Mouse (Mus musculus) liver, embryonic 16.5 days (tissue): ENCODE data around the gene Slc44a2. TPM values are rescaled to one million over a fixed set of nuclear protein-coding genes. Genes with fewer than 3 reads are reported as not detected.

Source experiments
- ATAC-seq: fragments of 200-750 bp; cut with Nextera tagmentation; 2 replicates; pipeline ENCODE4 v1.8.0; 2017; ENCODE audit warnings: low read depth, mild to moderate bottlenecking, moderate number of reproducible peaks, moderate library complexity
- H3K27ac ChIP-seq: fragments of 300-500 bp; sonication (generic); 2 replicates; pipeline ENCODE4 v1.5.1; 2014; ENCODE audit warnings: mild to moderate bottlenecking, low read length
- H3K27me3 ChIP-seq: fragments of 300-500 bp; sonication (generic); 2 replicates; pipeline ENCODE4 v1.6.1; 2014; ENCODE audit warnings: low read depth, low read length, mixed read lengths; ENCODE audit not compliant: control insufficient read depth, insufficient read depth
- H3K36me3 ChIP-seq: fragments of 300-500 bp; sonication (generic); 2 replicates; pipeline ENCODE4 v1.6.1; 2014; ENCODE audit warnings: mild to moderate bottlenecking; ENCODE audit not compliant: control insufficient read depth, insufficient read depth
- H3K4me1 ChIP-seq: fragments of 300-500 bp; sonication (generic); 2 replicates; pipeline ENCODE4 v1.6.1; 2014; ENCODE audit warnings: low read depth, low read length, mixed read lengths; ENCODE audit not compliant: control insufficient read depth
- H3K4me2 ChIP-seq: fragments of 300-500 bp; sonication (generic); 2 replicates; pipeline ENCODE4 v1.6.1; 2014; ENCODE audit warnings: low read depth, low read length, mixed read lengths
- H3K4me3 ChIP-seq: fragments of 300-500 bp; sonication (generic); 2 replicates; pipeline ENCODE4 v1.5.1; 2014; ENCODE audit warnings: low read depth, mild to moderate bottlenecking, low read length
- H3K9ac ChIP-seq: fragments of 300-500 bp; sonication (generic); 2 replicates; pipeline ENCODE4 v1.6.1; 2014; ENCODE audit warnings: low read depth, low read length
- H3K9me3 ChIP-seq: fragments of 300-500 bp; sonication (generic); replicated peaks from 2 replicates; pipeline ENCODE4 v1.6.1; 2016; ENCODE audit warnings: low read length; ENCODE audit not compliant: control insufficient read depth
- whole genome bisulfite sequencing: fragments of 180-500 bp; shearing (Covaris S2); extraction: QIAGEN DNeasy Blood & Tissue Kit; methylation state at CpG from one replicate; pipeline ENCODE4 v1.1.7; 2014; ENCODE audit not compliant: insufficient replicate concordance; 5-methylcytosine and 5-hydroxymethylcytosine counted together
- polyA plus RNA-seq: library from polyadenylated mRNA; unstranded; fragments of >200 nt; fragmentation: Nextera tagmentation; extraction: Ambion mirVana; gene quantifications from 2 replicates; pipeline ENCODE4 v1.2.1, GENCODE M21; 2015

Gene Slc44a2
- polyA plus RNA-seq, 1 experiment from 2014 or later, result 16.9 TPM

DNA sequence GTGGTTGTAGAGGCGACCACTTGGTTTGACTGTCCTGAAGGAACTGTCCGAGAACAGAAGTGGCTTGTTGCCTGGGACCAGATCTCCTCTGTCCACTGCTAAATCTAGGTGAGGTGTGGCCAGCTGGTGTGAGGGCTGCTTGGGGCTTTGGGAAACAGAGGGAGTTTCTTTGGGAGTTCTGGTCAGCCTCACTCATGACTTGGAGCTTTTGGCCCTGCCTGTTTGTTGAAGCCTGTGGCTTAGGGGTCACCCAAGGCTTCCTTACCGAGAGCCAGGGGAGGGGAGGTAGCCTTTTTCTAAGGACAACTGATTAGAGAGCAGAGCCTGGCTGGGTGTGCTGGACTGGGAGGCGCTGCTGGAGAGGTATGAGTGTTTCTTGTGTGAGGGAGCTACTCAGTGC is 14.9 kb downstream of the Slc44a2 start:
- Histone ChIP-seq H3K4me2 (no peak overlapping the region), H3K36me3 (no peaks in the 10 kb centered on the region), H3K4me3 (no peak overlapping the region), H3K9ac (no peak overlapping the region), H3K27me3 (no peaks in the 10 kb centered on the region), H3K4me1 (peaks cover 11% of the 10 kb centered on the region), H3K9me3 (no peaks in the 10 kb centered on the region), H3K27ac (no peak overlapping the region)
- ATAC-seq, result no peak
- WGBS, result 68% methylated on average over 4 of the region's 4 CpGs

DNA sequence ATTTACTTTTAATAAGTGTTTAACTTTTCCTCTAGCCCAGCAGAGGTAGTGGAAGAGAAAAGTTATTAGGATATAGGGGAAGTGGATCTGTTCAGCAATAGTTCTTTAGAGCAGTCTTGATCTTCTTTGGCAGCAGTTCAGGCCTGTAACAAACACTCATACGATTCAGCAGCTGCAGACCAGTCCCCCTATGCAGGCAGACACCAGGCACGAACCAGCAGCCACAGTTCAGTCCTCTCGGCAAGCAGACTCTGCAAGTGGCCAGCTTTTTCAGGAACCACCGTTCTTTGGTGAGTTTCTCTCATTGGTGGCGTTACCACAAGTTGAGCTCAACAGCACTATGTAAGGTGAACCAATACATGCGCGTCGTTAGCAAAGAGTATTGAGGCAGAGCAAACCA is 16.0 kb downstream of the Slc44a2 start:
- 76% methylated on average over 8 of the region's 8 CpGs for WGBS
- ATAC-seq, result no peak

DNA sequence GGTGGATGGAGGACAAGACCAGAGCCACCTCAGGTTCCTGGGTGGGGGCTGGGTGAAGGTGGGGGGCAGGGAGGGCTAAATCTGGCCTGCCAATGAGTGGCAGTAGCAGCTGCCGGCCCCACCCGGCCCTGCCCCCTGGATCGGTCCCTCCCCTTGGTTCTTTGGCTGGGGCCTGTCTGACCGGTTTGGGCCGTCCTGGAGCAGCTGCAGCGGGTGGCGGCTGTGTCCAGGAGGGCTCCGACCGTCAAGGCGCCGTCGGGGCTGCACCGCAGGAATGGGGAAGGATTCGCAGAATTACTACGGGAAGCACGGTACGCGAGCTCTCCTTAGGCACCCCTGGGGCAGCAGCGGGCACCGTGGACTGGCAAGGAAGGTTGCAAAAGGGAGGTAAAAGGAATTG is 17.2 kb downstream of the Slc44a2 start:
- no peak for ATAC-seq
- Histone ChIP-seq H3K27me3 (no peaks in the 10 kb centered on the region), H3K4me2 (no peak overlapping the region), H3K27ac (no peak overlapping the region), H3K9me3 (no peaks in the 10 kb centered on the region), H3K9ac (no peak overlapping the region), H3K4me1 (peaks cover 4% of the 10 kb centered on the region), H3K36me3 (no peaks in the 10 kb centered on the region), H3K4me3 (no peak overlapping the region)
- 63% methylated on average over 20 of the region's 20 CpGs for WGBS

More for the DNA sequence above, 16.0 kb downstream of the Slc44a2 start:
- no peaks in the 10 kb centered on the region for H3K27me3 ChIP-seq
- H3K4me1 ChIP-seq, result peaks cover 10% of the 10 kb centered on the region
- no peaks in the 10 kb centered on the region for H3K9me3 ChIP-seq
- H3K4me2 ChIP-seq, result no peak overlapping the region
- no peaks in the 10 kb centered on the region for H3K36me3 ChIP-seq
- H3K27ac ChIP-seq, result no peak overlapping the region
- no peak overlapping the region for H3K9ac ChIP-seq
- H3K4me3 ChIP-seq, result no peak overlapping the region

DNA sequence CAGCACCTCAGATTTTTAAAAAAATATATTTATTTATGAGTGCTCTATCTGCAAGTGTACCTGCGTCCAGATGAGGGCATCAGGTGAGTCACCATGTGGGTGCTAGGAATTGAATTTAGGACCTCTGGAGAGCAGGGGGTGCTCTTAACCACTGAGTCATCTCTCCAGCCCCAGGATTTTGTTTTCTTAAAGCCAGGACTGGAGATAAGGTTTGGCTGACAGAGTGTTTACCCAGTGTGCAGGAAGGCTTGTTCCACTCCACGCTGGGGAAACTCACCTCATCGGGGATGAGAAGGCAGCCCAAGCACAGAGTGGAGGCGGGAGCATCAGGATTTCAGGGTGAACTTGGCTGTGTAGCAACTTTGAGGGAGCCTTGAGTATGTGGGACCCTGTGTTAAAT is 19.9 kb downstream of the Slc44a2 start:
- WGBS, result 59% methylated on average over 4 of the region's 4 CpGs

DNA sequence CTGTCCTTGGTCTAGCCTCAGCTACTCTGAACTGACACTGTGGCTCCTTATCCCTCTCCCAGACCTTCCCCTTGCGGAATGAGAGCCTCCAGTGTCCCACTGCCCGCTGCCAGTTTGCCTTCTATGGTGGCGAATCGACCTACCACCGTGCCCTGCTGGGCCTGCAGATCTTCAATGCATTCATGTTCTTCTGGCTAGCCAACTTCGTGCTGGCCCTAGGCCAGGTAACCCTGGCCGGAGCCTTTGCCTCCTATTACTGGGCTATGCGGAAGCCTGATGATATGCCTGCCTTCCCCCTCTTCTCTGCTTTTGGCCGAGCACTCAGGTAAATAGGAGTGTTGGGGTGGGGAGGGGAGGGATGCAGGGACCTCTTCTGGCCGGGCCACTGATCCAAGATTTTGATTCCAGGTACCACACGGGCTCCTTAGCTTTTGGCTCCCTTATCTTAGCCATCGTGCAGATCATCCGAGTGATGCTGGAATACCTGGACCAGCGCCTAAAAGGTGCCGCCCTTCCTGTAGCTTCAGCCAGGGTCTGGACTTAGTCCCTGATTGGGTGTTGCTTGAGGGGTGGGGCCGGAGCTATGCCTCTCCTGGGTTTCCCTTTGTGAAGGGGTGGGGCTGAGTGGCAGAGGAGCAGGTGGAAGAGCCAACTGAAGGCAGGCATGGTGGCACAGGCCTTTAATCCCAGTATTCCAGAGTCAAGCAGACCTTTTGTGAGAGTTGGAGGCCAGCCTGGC is 26.3 kb downstream of the Slc44a2 start:
- WGBS, result 80% methylated on average over 16 of the region's 16 CpGs
- H3K4me2 ChIP-seq, result no peak overlapping the region
- no peak overlapping the region for H3K27ac ChIP-seq
- H3K9me3 ChIP-seq, result no peaks in the 10 kb centered on the region
- H3K4me1 ChIP-seq, result no peaks in the 10 kb centered on the region
- no peak overlapping the region for H3K9ac ChIP-seq
- H3K27me3 ChIP-seq, result no peaks in the 10 kb centered on the region
- H3K36me3 ChIP-seq, result no peaks in the 10 kb centered on the region
- peak; percentile 24; the same call in 1 of the 2 replicates for ATAC-seq
- H3K4me3 ChIP-seq, result no peak overlapping the region

More for the DNA sequence above, 19.9 kb downstream of the Slc44a2 start:
- Histone ChIP-seq H3K27me3 (no peaks in the 10 kb centered on the region), H3K4me3 (no peak overlapping the region), H3K9ac (no peak overlapping the region), H3K27ac (no peak overlapping the region), H3K4me1 (no peaks in the 10 kb centered on the region), H3K4me2 (no peak overlapping the region), H3K9me3 (no peaks in the 10 kb centered on the region), H3K36me3 (no peaks in the 10 kb centered on the region)
- ATAC-seq, result no peak

DNA sequence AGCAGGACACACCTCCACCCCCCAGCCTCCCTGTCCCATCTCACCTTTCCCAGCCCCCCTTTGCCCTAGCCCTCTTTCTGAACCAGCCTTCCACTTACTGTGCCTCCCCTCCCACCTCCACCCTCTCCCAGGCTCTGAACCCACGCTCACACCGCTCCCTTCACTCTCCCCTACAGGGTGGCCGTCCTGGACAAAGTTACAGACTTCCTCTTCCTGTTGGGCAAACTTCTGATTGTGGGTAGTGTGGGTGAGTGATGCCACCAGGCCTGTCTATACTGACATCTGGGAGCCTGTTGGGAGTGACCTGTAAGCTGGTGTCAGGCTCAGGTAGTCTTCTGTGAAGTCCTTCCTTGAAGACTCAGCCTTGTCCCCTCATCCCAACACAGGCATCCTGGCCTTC is 27.7 kb downstream of the Slc44a2 start:
- Histone ChIP-seq H3K9ac (no peak overlapping the region), H3K4me3 (no peak overlapping the region), H3K36me3 (no peaks in the 10 kb centered on the region), H3K27me3 (no peaks in the 10 kb centered on the region), H3K4me2 (no peak overlapping the region), H3K27ac (no peak overlapping the region), H3K4me1 (peaks cover 7% of the 10 kb centered on the region), H3K9me3 (no peaks in the 10 kb centered on the region)
- ATAC-seq, result no peak
- WGBS, result 55% methylated on average over 3 of the region's 3 CpGs

DNA sequence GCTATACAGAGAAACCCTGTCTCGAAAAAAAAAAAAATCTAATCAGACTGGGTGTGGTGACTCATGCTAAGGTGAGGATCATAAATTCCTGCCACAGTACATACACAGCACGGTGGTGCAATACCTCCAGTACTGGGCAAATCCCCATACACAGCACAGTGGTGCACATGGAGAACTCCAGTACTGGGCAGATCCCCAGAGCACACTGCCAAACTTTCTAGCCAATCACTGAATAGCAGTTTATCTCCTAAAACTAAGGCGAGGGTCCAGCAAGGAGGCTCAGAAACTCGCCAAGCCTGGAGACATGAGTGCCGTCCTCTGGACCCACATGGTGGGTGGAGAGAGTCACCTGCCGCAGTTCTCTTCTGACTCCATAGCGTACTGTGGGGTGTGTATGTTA is 30.7 kb downstream of the Slc44a2 start:
- no peak overlapping the region for H3K9ac ChIP-seq
- H3K27me3 ChIP-seq, result no peaks in the 10 kb centered on the region
- H3K4me2 ChIP-seq, result no peak overlapping the region
- no peak overlapping the region for H3K27ac ChIP-seq
- peaks cover 8% of the 10 kb centered on the region for H3K4me1 ChIP-seq
- H3K36me3 ChIP-seq, result no peaks in the 10 kb centered on the region
- H3K9me3 ChIP-seq, result no peaks in the 10 kb centered on the region
- WGBS, result 64% methylated on average over 7 of the region's 7 CpGs
- H3K4me3 ChIP-seq, result no peak overlapping the region
- no peak for ATAC-seq

DNA sequence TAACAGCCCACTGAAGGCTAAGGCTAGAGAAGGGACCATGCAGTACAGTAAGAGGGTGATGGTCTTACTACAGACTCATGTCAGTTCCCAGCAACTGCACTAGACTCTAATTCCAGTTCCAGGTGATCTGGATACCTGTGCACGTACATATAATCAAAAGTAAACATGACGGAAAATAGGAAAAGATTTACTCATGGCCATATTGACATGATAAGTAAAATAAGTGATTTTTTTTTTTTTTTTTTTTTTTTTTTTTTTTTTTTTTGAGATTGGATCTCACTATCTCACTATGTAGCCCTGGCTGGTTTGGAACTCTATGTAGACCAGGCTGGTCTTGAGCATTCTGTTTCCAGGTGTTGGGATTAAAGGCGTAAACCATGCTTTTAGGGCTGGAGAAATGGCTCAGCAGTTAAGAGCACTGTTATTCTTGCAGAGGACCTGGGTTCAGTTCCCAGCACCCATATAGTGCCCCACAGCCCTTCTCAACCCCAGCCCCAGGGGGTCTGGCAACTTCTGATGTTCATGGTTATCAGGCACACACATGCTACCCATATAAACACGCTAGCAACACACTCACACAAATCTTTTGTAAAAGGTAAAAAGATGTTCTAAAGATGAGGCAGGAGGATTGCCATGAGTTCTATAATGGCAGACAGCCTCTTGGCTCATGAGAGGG is 31.3 kb downstream of the Slc44a2 start:
- no peaks in the 10 kb centered on the region for H3K36me3 ChIP-seq
- WGBS, result 76% methylated on average over 4 of the region's 4 CpGs
- H3K9me3 ChIP-seq, result no peaks in the 10 kb centered on the region
- H3K27me3 ChIP-seq, result no peaks in the 10 kb centered on the region
- H3K27ac ChIP-seq, result no peak overlapping the region
- no peak overlapping the region for H3K9ac ChIP-seq
- no peak for ATAC-seq
- peaks cover 8% of the 10 kb centered on the region for H3K4me1 ChIP-seq
- H3K4me3 ChIP-seq, result no peak overlapping the region
- H3K4me2 ChIP-seq, result no peak overlapping the region
